Mouse (Mus musculus) hindbrain, embryonic 10.5 days (tissue): ENCODE measurements at regions not wholly inside any gene's neighbourhood (a gene's known extent, or its start where the extent isn't known, plus 50 kb on each side); places are given as distances from the start of the nearest gene placed in this dataset.

Experiments
- DNase-seq: peaks from one replicate; pipeline ENCODE4 v3.0.0-alpha.2; 2017; ENCODE audit warnings: low spot score
- H3K27ac ChIP-seq: fragments of 300-500 bp; sonication (generic); 2 replicates; pipeline ENCODE4 v1.5.1; 2016; ENCODE audit warnings: mild to moderate bottlenecking, moderate library complexity
- H3K27me3 ChIP-seq: fragments of 300-500 bp; sonication (generic); 2 replicates; pipeline ENCODE4 v1.6.1; 2016; ENCODE audit warnings: mild to moderate bottlenecking; ENCODE audit not compliant: poor library complexity, insufficient read depth, severe bottlenecking
- H3K36me3 ChIP-seq: fragments of 300-500 bp; sonication (generic); 2 replicates; pipeline ENCODE4 v1.6.1; 2016; ENCODE audit warnings: mild to moderate bottlenecking, moderate library complexity
- H3K4me1 ChIP-seq: fragments of 300-500 bp; sonication (generic); replicated peaks from 2 replicates; pipeline ENCODE4 v1.6.1; 2016; ENCODE audit warnings: mild to moderate bottlenecking
- H3K4me3 ChIP-seq: fragments of 300-500 bp; sonication (generic); 2 replicates; pipeline ENCODE4 v1.5.1; 2016; ENCODE audit warnings: mild to moderate bottlenecking, moderate library complexity
- H3K9me3 ChIP-seq: fragments of 300-500 bp; sonication (generic); 2 replicates; pipeline ENCODE4 v1.6.1; 2016; ENCODE audit warnings: mild to moderate bottlenecking, moderate library complexity
- WGBS: fragments of 180-500 bp; shearing (Covaris S2); methylation state at CpG from one replicate; pipeline ENCODE4 v1.1.7; 2016; 5-methylcytosine and 5-hydroxymethylcytosine counted together

GRCm38 (mm10) chr5:120251697-120252401 is 135.6 kb downstream of the Rbm19 start:
- Histone ChIP-seq H3K27ac (peak overlapping the region; percentile 41; the same call in 1 of the 2 replicates), H3K4me3 (peak overlapping the region; percentile 28), H3K4me1 (peaks cover 9% of the 10 kb centered on the region), H3K36me3 (no peaks in the 10 kb centered on the region), H3K9me3 (no peaks in the 10 kb centered on the region), H3K27me3 (peaks cover 92% of the 10 kb centered on the region)
- 13% methylated on average over 22 of the region's 22 CpGs for WGBS
- DNase-seq = peak; percentile 31

- peak; percentile 55 for DNase-seq
- 13% methylated on average over 8 of the region's 8 CpGs for WGBS
- H3K27ac ChIP-seq = no peak overlapping the region
- H3K9me3 ChIP-seq = no peaks in the 10 kb centered on the region
- no peak overlapping the region for H3K4me3 ChIP-seq
- no peaks in the 10 kb centered on the region for H3K36me3 ChIP-seq
- H3K27me3 ChIP-seq = peaks cover 85% of the 10 kb centered on the region
- H3K4me1 ChIP-seq = peaks cover 9% of the 10 kb centered on the region
Observed at GRCm38 (mm10) chr5:120252551-120252950, 136.3 kb downstream of the Rbm19 start.

- DNase-seq = no peak
- peaks cover 78% of the 10 kb centered on the region for H3K27me3 ChIP-seq
- H3K4me1 ChIP-seq = peaks cover 17% of the 10 kb centered on the region
- no peak overlapping the region for H3K4me3 ChIP-seq
- H3K36me3 ChIP-seq = no peaks in the 10 kb centered on the region
- no peaks in the 10 kb centered on the region for H3K9me3 ChIP-seq
- no peak overlapping the region for H3K27ac ChIP-seq
- 34% methylated on average over 14 of the region's 14 CpGs for WGBS
Observed at GRCm38 (mm10) chr5:120262715-120263273, 146.5 kb downstream of the Rbm19 start.

- Histone ChIP-seq H3K36me3 (no peaks in the 10 kb centered on the region), H3K27me3 (peaks cover 65% of the 10 kb centered on the region), H3K4me3 (no peak overlapping the region), H3K4me1 (peaks cover 25% of the 10 kb centered on the region), H3K27ac (peak overlapping the region; percentile 69), H3K9me3 (peaks cover 3% of the 10 kb centered on the region; the same call in 1 of the 2 replicates)
- 16% methylated on average over 22 of the region's 22 CpGs for WGBS
- DNase-seq = peak; percentile 10
Observed at GRCm38 (mm10) chr5:120269416-120269860, 153.2 kb downstream of the Rbm19 start.

- peak; percentile 18 for DNase-seq
- peaks cover 3% of the 10 kb centered on the region; the same call in 1 of the 2 replicates for H3K9me3 ChIP-seq
- WGBS = 63% methylated on average over 14 of the region's 14 CpGs
- peak overlapping the region; percentile 25; the same call in 1 of the 2 replicates for H3K27ac ChIP-seq
- no peak overlapping the region for H3K4me3 ChIP-seq
- peaks cover 21% of the 10 kb centered on the region for H3K4me1 ChIP-seq
- H3K36me3 ChIP-seq = no peaks in the 10 kb centered on the region
- peaks cover 56% of the 10 kb centered on the region for H3K27me3 ChIP-seq
Observed at GRCm38 (mm10) chr5:120270887-120271616, 154.8 kb downstream of the Rbm19 start.

- 82% methylated on average over 9 of the region's 9 CpGs for WGBS
- peaks cover 22% of the 10 kb centered on the region for H3K4me1 ChIP-seq
- no peak overlapping the region for H3K27ac ChIP-seq
- DNase-seq = no peak
- peaks cover 3% of the 10 kb centered on the region; the same call in 1 of the 2 replicates for H3K9me3 ChIP-seq
- no peaks in the 10 kb centered on the region for H3K36me3 ChIP-seq
- peaks cover 68% of the 10 kb centered on the region for H3K27me3 ChIP-seq
- no peak overlapping the region for H3K4me3 ChIP-seq
Observed at GRCm38 (mm10) chr5:120276229-120276628, 155.3 kb upstream of the Lhx5 start.

GRCm38 (mm10) chr5:120280321-120280720 is 151.2 kb upstream of the Lhx5 start:
- Histone ChIP-seq H3K9me3 (no peaks in the 10 kb centered on the region), H3K36me3 (no peaks in the 10 kb centered on the region), H3K27ac (peak overlapping the region; percentile 40; the same call in 1 of the 2 replicates), H3K27me3 (peaks cover 93% of the 10 kb centered on the region), H3K4me3 (peak overlapping the region; percentile 36), H3K4me1 (peaks cover 44% of the 10 kb centered on the region)
- DNase-seq = no peak
- 2% methylated on average over 13 of the region's 13 CpGs for WGBS

- 3% methylated on average over 22 of the region's 22 CpGs for WGBS
- Histone ChIP-seq H3K27me3 (peaks cover 96% of the 10 kb centered on the region), H3K4me1 (peaks cover 51% of the 10 kb centered on the region), H3K4me3 (peak overlapping the region; percentile 36), H3K36me3 (no peaks in the 10 kb centered on the region), H3K27ac (peak overlapping the region; percentile 40; the same call in 1 of the 2 replicates), H3K9me3 (no peaks in the 10 kb centered on the region)
- no peak for DNase-seq
Observed at GRCm38 (mm10) chr5:120280991-120281602, 150.4 kb upstream of the Lhx5 start.

GRCm38 (mm10) chr5:120281840-120282565 is 149.5 kb upstream of the Lhx5 start:
- WGBS = 30% methylated on average over 18 of the region's 18 CpGs

GRCm38 (mm10) chr5:120284625-120285024 is 146.9 kb upstream of the Lhx5 start:
- Histone ChIP-seq H3K4me3 (peak overlapping the region; percentile 5; the same call in 1 of the 2 replicates), H3K27ac (peak overlapping the region; percentile 86), H3K9me3 (peaks cover 2% of the 10 kb centered on the region), H3K27me3 (peaks cover 93% of the 10 kb centered on the region), H3K36me3 (no peaks in the 10 kb centered on the region), H3K4me1 (peaks cover 66% of the 10 kb centered on the region)
- DNase-seq = no peak
- 51% methylated on average over 8 of the region's 8 CpGs for WGBS

More at GRCm38 (mm10) chr5:120281840-120282565, 149.5 kb upstream of the Lhx5 start:
- H3K27ac ChIP-seq = no peak overlapping the region
- no peak overlapping the region for H3K4me3 ChIP-seq
- no peaks in the 10 kb centered on the region for H3K36me3 ChIP-seq
- H3K4me1 ChIP-seq = peaks cover 53% of the 10 kb centered on the region
- H3K9me3 ChIP-seq = no peaks in the 10 kb centered on the region
- H3K27me3 ChIP-seq = peaks cover 98% of the 10 kb centered on the region
- DNase-seq = no peak

- peak; percentile 73 for DNase-seq
- peaks cover 62% of the 10 kb centered on the region for H3K4me1 ChIP-seq
- H3K4me3 ChIP-seq = peak overlapping the region; percentile 5; the same call in 1 of the 2 replicates
- peak overlapping the region; percentile 86 for H3K27ac ChIP-seq
- WGBS = 26% methylated on average over 9 of the region's 9 CpGs
- H3K36me3 ChIP-seq = no peaks in the 10 kb centered on the region
- peaks cover 7% of the 10 kb centered on the region for H3K9me3 ChIP-seq
- peaks cover 89% of the 10 kb centered on the region for H3K27me3 ChIP-seq
Observed at GRCm38 (mm10) chr5:120285036-120285435, 146.5 kb upstream of the Lhx5 start.

- H3K27me3 ChIP-seq = peaks cover 87% of the 10 kb centered on the region
- H3K4me1 ChIP-seq = peaks cover 44% of the 10 kb centered on the region
- 85% methylated on average over 4 of the region's 4 CpGs for WGBS
- peak overlapping the region; percentile 70; the same call in 1 of the 2 replicates for H3K27ac ChIP-seq
- no peak overlapping the region for H3K4me3 ChIP-seq
- H3K9me3 ChIP-seq = peaks cover 12% of the 10 kb centered on the region
- no peak for DNase-seq
- no peaks in the 10 kb centered on the region for H3K36me3 ChIP-seq
Observed at GRCm38 (mm10) chr5:120286787-120287186, 144.7 kb upstream of the Lhx5 start.
